Mouse (Mus musculus) kidney, postnatal 0 days (tissue): ENCODE measurements at regions not wholly inside any gene's neighbourhood (a gene's known extent, or its start where the extent isn't known, plus 50 kb on each side); places are given as distances from the start of the nearest gene placed in this dataset.

ENCODE experiments used
- ATAC-seq: fragments of 200-750 bp; cut with Nextera tagmentation; replicated peaks from 2 replicates; pipeline ENCODE4 v1.8.0; 2017; ENCODE audit warnings: low read depth, moderate number of reproducible peaks, moderate TSS enrichment, moderate library complexity; ENCODE audit not compliant: low FRiP score
- DNase-seq: peaks from one replicate; pipeline ENCODE4 v3.0.0-alpha.2; 2016; ENCODE audit warnings: low spot score
- H3K27ac ChIP-seq: fragments of 300-500 bp; sonication (generic); 2 replicates; pipeline ENCODE4 v1.5.1; 2014; ENCODE audit warnings: mild to moderate bottlenecking
- H3K27me3 ChIP-seq: fragments of 300-500 bp; sonication (generic); 2 replicates; pipeline ENCODE4 v1.6.1; 2014; ENCODE audit warnings: low read length, mixed read lengths; ENCODE audit not compliant: insufficient read depth
- H3K36me3 ChIP-seq: fragments of 300-500 bp; sonication (generic); 2 replicates; pipeline ENCODE4 v1.6.1; 2014; ENCODE audit warnings: low read length, mixed read lengths; ENCODE audit not compliant: insufficient read depth
- H3K4me1 ChIP-seq: fragments of 300-500 bp; sonication (generic); replicated peaks from 2 replicates; pipeline ENCODE4 v1.6.1; 2014; ENCODE audit warnings: antibody characterized with exemption, low read length, mixed read lengths; ENCODE audit not compliant: insufficient read depth
- H3K4me2 ChIP-seq: fragments of 300-500 bp; sonication (generic); 2 replicates; pipeline ENCODE4 v1.6.1; 2014; ENCODE audit warnings: mild to moderate bottlenecking, low read length, moderate library complexity, mixed read lengths
- H3K4me3 ChIP-seq: fragments of 300-500 bp; sonication (generic); replicated peaks from 2 replicates; pipeline ENCODE4 v1.5.1; 2014; ENCODE audit warnings: low read depth, low read length
- H3K9ac ChIP-seq: fragments of 300-500 bp; sonication (generic); 2 replicates; pipeline ENCODE4 v1.6.1; 2014; ENCODE audit warnings: low read depth, low read length
- H3K9me3 ChIP-seq: fragments of 300-500 bp; sonication (generic); replicated peaks from 2 replicates; pipeline ENCODE4 v1.6.1; 2016; ENCODE audit warnings: low read length, inconsistent platforms, mixed read lengths
- CTCF ChIP-seq: IDR thresholded peaks from 2 replicates; pipeline ENCODE4 v1.5.1; 2016; ENCODE audit warnings: antibody characterized with exemption, low read depth, mild to moderate bottlenecking, moderate library complexity
- WGBS: fragments of 180-500 bp; shearing (Covaris S2); extraction: QIAGEN DNeasy Blood & Tissue Kit; methylation state at CpG from one replicate; pipeline ENCODE4 v1.1.7; 2014; 5-methylcytosine and 5-hydroxymethylcytosine counted together

- Histone ChIP-seq H3K36me3 (no peaks in the 10 kb centered on the region), H3K9me3 (no peaks in the 10 kb centered on the region), H3K4me3 (no peak overlapping the region), H3K27ac (no peak overlapping the region), H3K9ac (no peak overlapping the region), H3K4me1 (no peaks in the 10 kb centered on the region), H3K27me3 (no peaks in the 10 kb centered on the region), H3K4me2 (no peak overlapping the region)
- 35% methylated on average over 7 of the region's 7 CpGs for WGBS
- no peak for TF ChIP-seq CTCF
- ATAC-seq, result no peak
- DNase-seq, result peak; percentile 59
Measured at GRCm38 (mm10) chr2:159725158-159726076, 608.5 kb downstream of the Gm826 start.

- 81% methylated on average over 3 of the region's 3 CpGs for WGBS
- ATAC-seq (no peak), DNase-seq (no peak)
- Histone ChIP-seq H3K9ac (no peak overlapping the region), H3K27ac (no peak overlapping the region), H3K27me3 (no peaks in the 10 kb centered on the region), H3K36me3 (no peaks in the 10 kb centered on the region), H3K9me3 (no peaks in the 10 kb centered on the region), H3K4me3 (no peak overlapping the region), H3K4me1 (peaks cover 7% of the 10 kb centered on the region; the same call in 1 of the 2 replicates), H3K4me2 (no peak overlapping the region)
- TF ChIP-seq CTCF, result no peak
Measured at GRCm38 (mm10) chr2:159729301-159729700, 604.7 kb downstream of the Gm826 start.

GRCm38 (mm10) chr2:159730221-159730620 lies 603.7 kb downstream of the Gm826 start:
- Histone ChIP-seq H3K4me1 (peaks cover 7% of the 10 kb centered on the region; the same call in 1 of the 2 replicates), H3K27ac (no peak overlapping the region), H3K9me3 (no peaks in the 10 kb centered on the region), H3K4me2 (no peak overlapping the region), H3K36me3 (no peaks in the 10 kb centered on the region), H3K27me3 (no peaks in the 10 kb centered on the region), H3K9ac (no peak overlapping the region), H3K4me3 (no peak overlapping the region)
- 75% methylated on average over 8 of the region's 8 CpGs for WGBS
- no peak for TF ChIP-seq CTCF
- no peak for ATAC-seq
- DNase-seq, result no peak

- Histone ChIP-seq H3K9ac (no peak overlapping the region), H3K4me3 (no peak overlapping the region), H3K27me3 (no peaks in the 10 kb centered on the region), H3K36me3 (no peaks in the 10 kb centered on the region), H3K4me1 (peaks cover 7% of the 10 kb centered on the region; the same call in 1 of the 2 replicates), H3K9me3 (no peaks in the 10 kb centered on the region), H3K27ac (no peak overlapping the region), H3K4me2 (no peak overlapping the region)
- DNase-seq (no peak), ATAC-seq (no peak)
- TF ChIP-seq CTCF, result no peak
Measured at GRCm38 (mm10) chr2:159731305-159731704, 602.7 kb downstream of the Gm826 start.

- 15% methylated on average over 3 of the region's 3 CpGs for WGBS
- peak overlapping the region; percentile 64 for H3K27ac ChIP-seq
- no peaks in the 10 kb centered on the region for H3K36me3 ChIP-seq
- no peaks in the 10 kb centered on the region for H3K9me3 ChIP-seq
- no peak for ATAC-seq
- H3K9ac ChIP-seq, result no peak overlapping the region
- H3K4me3 ChIP-seq, result no peak overlapping the region
- peaks cover 7% of the 10 kb centered on the region; the same call in 1 of the 2 replicates for H3K4me1 ChIP-seq
- no peaks in the 10 kb centered on the region for H3K27me3 ChIP-seq
- no peak for TF ChIP-seq CTCF
- peak; percentile 65 for DNase-seq
- no peak overlapping the region for H3K4me2 ChIP-seq
Measured at GRCm38 (mm10) chr2:159732413-159732812, 601.5 kb downstream of the Gm826 start.

GRCm38 (mm10) chr2:159734576-159734975 lies 599.4 kb downstream of the Gm826 start:
- DNase-seq, result no peak
- H3K9me3 ChIP-seq, result no peaks in the 10 kb centered on the region
- no peak for TF ChIP-seq CTCF
- no peaks in the 10 kb centered on the region for H3K27me3 ChIP-seq
- no peak overlapping the region for H3K4me2 ChIP-seq
- no peak for ATAC-seq
- no peaks in the 10 kb centered on the region for H3K36me3 ChIP-seq
- H3K27ac ChIP-seq, result no peak overlapping the region
- no peak overlapping the region for H3K9ac ChIP-seq
- no peak overlapping the region for H3K4me3 ChIP-seq
- WGBS, result 46% methylated on average over 5 of the region's 5 CpGs
- H3K4me1 ChIP-seq, result peaks cover 7% of the 10 kb centered on the region; the same call in 1 of the 2 replicates
